ENCODE assay signal across 8 mouse cellular contexts in the genomic region with DNA sequence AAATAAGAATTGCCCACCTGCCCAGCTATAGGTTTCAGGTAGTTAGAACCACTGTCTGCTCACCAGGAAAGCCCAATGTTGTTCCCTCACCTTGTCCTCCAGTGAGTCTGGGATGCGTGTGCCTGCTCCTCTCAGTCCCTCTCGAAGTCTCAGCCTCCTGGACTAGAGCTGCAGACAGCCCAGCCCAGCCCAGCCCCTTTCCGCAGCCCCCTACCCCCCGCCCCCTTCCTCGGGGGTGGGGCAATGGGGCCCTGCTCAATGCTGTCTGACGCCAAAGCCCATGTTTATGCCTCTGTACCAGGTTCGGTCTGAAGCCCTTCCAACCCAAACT. TPM values are rescaled to one million over a fixed set of nuclear protein-coding genes. Genes with fewer than 3 reads are reported as not detected.
DNase-seq lines count a peak whose midpoint lies in the region; ATAC-seq and TF ChIP-seq lines count a peak whose summit lies in the region.

A gene (minus strand): TSS at position 207 of the 331 bp plus-strand sequence.

- no peaks in the 10 kb centered on the region for H3K27me3 ChIP-seq in forebrain, postnatal 0 days (ENCODE audit: insufficient read depth, low read length)
- H3K27me3 ChIP-seq in hindbrain, embryonic 12.5 days = no peaks in the 10 kb centered on the region; the same call in 1 of the 2 replicates

- peak within 1 kb of the TSS; percentile 51 for H3K4me2 ChIP-seq in forebrain, postnatal 0 days (ENCODE audit: low read depth)
- peak within 1 kb of the TSS; percentile 50 for H3K4me2 ChIP-seq in hindbrain, embryonic 12.5 days (replicated peaks)

- peak within 1 kb of the TSS; percentile 85 for H3K27ac ChIP-seq in forebrain, postnatal 0 days (ENCODE audit: low read depth, low read length)
- H3K27ac ChIP-seq in hindbrain, embryonic 12.5 days = peak within 1 kb of the TSS; percentile 82

- H3K36me3 ChIP-seq in forebrain, postnatal 0 days (ENCODE audit: insufficient read depth) = peaks cover 13% of the 10 kb centered on the region
- peaks cover 19% of the 10 kb centered on the region for H3K36me3 ChIP-seq in hindbrain, embryonic 12.5 days

- WGBS in forebrain, postnatal 0 days = 31% methylated on average over 7 of the region's 7 CpGs
- 28% methylated on average over 7 of the region's 7 CpGs for WGBS in hindbrain, embryonic 12.5 days

- TF ChIP-seq CTCF in forebrain, postnatal 0 days (IDR thresholded peaks at IDR 0.05; ENCODE audit: low read depth) = no peak

- no peaks in the 10 kb centered on the region for H3K4me1 ChIP-seq in forebrain, postnatal 0 days (ENCODE audit: insufficient read depth)
- H3K4me1 ChIP-seq in hindbrain, embryonic 12.5 days = 0 out of 2 replicates have a peak, but pooled peaks cover 2% of the 10 kb centered on the region

- no peaks in the 10 kb centered on the region for H3K9me3 ChIP-seq in forebrain, postnatal 0 days (ENCODE audit: low read length)
- H3K9me3 ChIP-seq in hindbrain, embryonic 12.5 days (replicated peaks) = no peaks in the 10 kb centered on the region

- DNase-seq in layer of hippocampus, adult 8-10 months (ENCODE audit: low spot score in 2 of 2) = no peak
- no peak for DNase-seq in layer of hippocampus, adult 9-10 months (ENCODE audit: low spot score)
- peak; percentile 21 for DNase-seq in adrenal gland, adult 2 months
- DNase-seq in forebrain, postnatal 0 days = no peak
- peak; percentile 19 for DNase-seq in liver
- peak; percentile 28 for DNase-seq in retina, postnatal 1 day
- DNase-seq in urinary bladder, adult 18-20 months (ENCODE audit: low spot score in 2 of 2) = no peak

- peak; percentile 12; the same call in 1 of the 2 replicates for ATAC-seq in forebrain, postnatal 0 days
- ATAC-seq in hindbrain, embryonic 12.5 days (ENCODE audit: low FRiP score) = peak; percentile 39

- peak within 1 kb of the TSS; percentile 58 for H3K9ac ChIP-seq in forebrain, postnatal 0 days
- peak within 1 kb of the TSS; percentile 53 for H3K9ac ChIP-seq in hindbrain, embryonic 12.5 days

- H3K4me3 ChIP-seq in forebrain, postnatal 0 days (ENCODE audit: low read depth, low read length) = peak within 1 kb of the TSS; percentile 47
- H3K4me3 ChIP-seq in hindbrain, embryonic 12.5 days = peak within 1 kb of the TSS; percentile 46

RNA-seq across cellular contexts. Expression of the gene that starts here (rescaled TPM):
- total RNA-seq in layer of hippocampus, adult 8-10 months (2022) = 10 to 100 TPM; 49.8 to 60.6 (median 57.2) TPM
- 100 to 1,000 TPM in 1 of 2 experiments, 10 to 100 TPM in 1; 83.9 to 107 TPM for total RNA-seq in adrenal gland, adult 2 months (2021)
- polyA plus RNA-seq in adrenal gland, adult 2 months (2012; rRNA removed) = 36.6 and 45.6 TPM in 2 replicates
- total RNA-seq in forebrain, postnatal 0 days (2014; rRNA removed) = 323 and 332 TPM in 2 replicates
- 345 and 386 TPM in 2 replicates for polyA plus RNA-seq in forebrain, postnatal 0 days (2015; fragmentation: Nextera tagmentation; extraction: Ambion mirVana)
- polyA plus RNA-seq in hindbrain, embryonic 12.5 days (2016; fragmentation: Nextera tagmentation; extraction: Ambion mirVana) = 456 and 471 TPM in 2 replicates

Comparison
In these comparisons a context has a peak if more than half of its experiments do, and no peak if none do; other contexts are left out.
1. DNase-seq: peak in adrenal gland, adult 2 months (single experiment), liver (single experiment) and retina, postnatal 1 day (single experiment); none in layer of hippocampus, adult 8-10 months (0 of 2), layer of hippocampus, adult 9-10 months (single experiment), forebrain, postnatal 0 days (single experiment) and urinary bladder, adult 18-20 months (0 of 2).